Mouse (Mus musculus): ENCODE measurements at regions not wholly inside any gene's neighbourhood (a gene's known extent, or its start where the extent isn't known, plus 50 kb on each side); places are given as distances from the start of the nearest gene placed in this dataset.

GRCm38 (mm10) chr13:88459474-88460173, 361.6 kb upstream of the Edil3 start:
- WGBS: 78% methylated on average over 2 of the region's 2 CpGs
- Histone ChIP-seq H3K4me1 (ENCODE audit: insufficient read depth, low read length) (no peaks in the 10 kb centered on the region), H3K9me3 (ENCODE audit: low read length) (no peaks in the 10 kb centered on the region), H3K9ac (replicated peaks; ENCODE audit: low read length, poor library complexity, severe bottlenecking) (no peak overlapping the region), H3K27ac (ENCODE audit: low read depth, low read length) (no peak overlapping the region), H3K36me3 (ENCODE audit: insufficient read depth, low read length) (no peaks in the 10 kb centered on the region), H3K4me3 (ENCODE audit: low read depth, low read length) (no peak overlapping the region), H3K4me2 (ENCODE audit: low read depth, low read length, poor library complexity, severe bottlenecking) (no peak overlapping the region), H3K27me3 (ENCODE audit: insufficient read depth, low read length) (no peaks in the 10 kb centered on the region)
- DNase-seq (ENCODE audit: low spot score) (no peak), ATAC-seq (ENCODE audit: low FRiP score) (no peak)
- TF ChIP-seq CTCF (IDR thresholded peaks at IDR 0.05): no peak

GRCm38 (mm10) chr13:88490104-88490503, 331.2 kb upstream of the Edil3 start:
- no peak; the same call in 1 of the 2 replicates for ATAC-seq (ENCODE audit: low FRiP score)
- Histone ChIP-seq H3K9me3 (ENCODE audit: low read length) (no peaks in the 10 kb centered on the region), H3K4me1 (ENCODE audit: insufficient read depth, low read length) (no peaks in the 10 kb centered on the region), H3K9ac (replicated peaks; ENCODE audit: low read length, poor library complexity, severe bottlenecking) (no peak overlapping the region), H3K4me2 (ENCODE audit: low read depth, low read length, poor library complexity, severe bottlenecking) (no peak overlapping the region), H3K27ac (ENCODE audit: low read depth, low read length) (no peak overlapping the region), H3K4me3 (ENCODE audit: low read depth, low read length) (no peak overlapping the region), H3K36me3 (ENCODE audit: insufficient read depth, low read length) (no peaks in the 10 kb centered on the region), H3K27me3 (ENCODE audit: insufficient read depth, low read length) (no peaks in the 10 kb centered on the region)
- peak; percentile 10 for DNase-seq (ENCODE audit: low spot score)
- TF ChIP-seq CTCF (IDR thresholded peaks at IDR 0.05): no peak
- 80% methylated on average over 10 of the region's 10 CpGs for WGBS

GRCm38 (mm10) chr13:88510850-88511554, 310.3 kb upstream of the Edil3 start:
- WGBS: 88% methylated on average over 1 of the region's 1 CpGs
- DNase-seq (ENCODE audit: low spot score) (no peak), ATAC-seq (ENCODE audit: low FRiP score) (no peak)
- Histone ChIP-seq H3K4me1 (ENCODE audit: insufficient read depth, low read length) (no peaks in the 10 kb centered on the region), H3K36me3 (ENCODE audit: insufficient read depth, low read length) (no peaks in the 10 kb centered on the region), H3K9me3 (ENCODE audit: low read length) (no peaks in the 10 kb centered on the region), H3K4me3 (ENCODE audit: low read depth, low read length) (no peak overlapping the region), H3K27ac (ENCODE audit: low read depth, low read length) (no peak overlapping the region), H3K4me2 (ENCODE audit: low read depth, low read length, poor library complexity, severe bottlenecking) (no peak overlapping the region), H3K9ac (replicated peaks; ENCODE audit: low read length, poor library complexity, severe bottlenecking) (no peak overlapping the region), H3K27me3 (ENCODE audit: insufficient read depth, low read length) (no peaks in the 10 kb centered on the region)
- TF ChIP-seq CTCF (IDR thresholded peaks at IDR 0.05): no peak

GRCm38 (mm10) chr13:88534796-88535195, 286.5 kb upstream of the Edil3 start:
- Histone ChIP-seq H3K27ac (ENCODE audit: low read depth, low read length) (no peak overlapping the region), H3K9me3 (ENCODE audit: low read length) (no peaks in the 10 kb centered on the region), H3K4me2 (ENCODE audit: low read depth, low read length, poor library complexity, severe bottlenecking) (no peak overlapping the region), H3K9ac (replicated peaks; ENCODE audit: low read length, poor library complexity, severe bottlenecking) (no peak overlapping the region), H3K27me3 (ENCODE audit: insufficient read depth, low read length) (no peaks in the 10 kb centered on the region), H3K4me1 (ENCODE audit: insufficient read depth, low read length) (no peaks in the 10 kb centered on the region), H3K4me3 (ENCODE audit: low read depth, low read length) (no peak overlapping the region), H3K36me3 (ENCODE audit: insufficient read depth, low read length) (no peaks in the 10 kb centered on the region)
- no peak for TF ChIP-seq CTCF (IDR thresholded peaks at IDR 0.05)
- DNase-seq (ENCODE audit: low spot score): peak; percentile 26
- no peak for ATAC-seq (ENCODE audit: low FRiP score)

GRCm38 (mm10) chr13:88554504-88554903, 266.8 kb upstream of the Edil3 start:
- H3K27ac ChIP-seq (ENCODE audit: low read depth, low read length): no peak overlapping the region
- H3K9me3 ChIP-seq (ENCODE audit: low read length): no peaks in the 10 kb centered on the region
- H3K36me3 ChIP-seq (ENCODE audit: insufficient read depth, low read length): no peaks in the 10 kb centered on the region
- 68% methylated on average over 2 of the region's 2 CpGs for WGBS
- DNase-seq (ENCODE audit: low spot score) (peak; percentile 73), ATAC-seq (ENCODE audit: low FRiP score) (peak; percentile 41; the same call in 1 of the 2 replicates)
- H3K27me3 ChIP-seq (ENCODE audit: insufficient read depth, low read length): no peaks in the 10 kb centered on the region
- no peaks in the 10 kb centered on the region for H3K4me1 ChIP-seq (ENCODE audit: insufficient read depth, low read length)
- TF ChIP-seq CTCF (IDR thresholded peaks at IDR 0.05): no peak
- no peak overlapping the region for H3K4me3 ChIP-seq (ENCODE audit: low read depth, low read length)
- H3K4me2 ChIP-seq (ENCODE audit: low read depth, low read length, poor library complexity, severe bottlenecking): no peak overlapping the region
- H3K9ac ChIP-seq (replicated peaks; ENCODE audit: low read length, poor library complexity, severe bottlenecking): no peak overlapping the region

GRCm38 (mm10) chr13:88564978-88565377, 256.3 kb upstream of the Edil3 start:
- Histone ChIP-seq H3K9me3 (ENCODE audit: low read length) (no peaks in the 10 kb centered on the region), H3K9ac (replicated peaks; ENCODE audit: low read length, poor library complexity, severe bottlenecking) (no peak overlapping the region), H3K27me3 (ENCODE audit: insufficient read depth, low read length) (no peaks in the 10 kb centered on the region), H3K4me1 (ENCODE audit: insufficient read depth, low read length) (no peaks in the 10 kb centered on the region), H3K4me3 (ENCODE audit: low read depth, low read length) (no peak overlapping the region), H3K36me3 (ENCODE audit: insufficient read depth, low read length) (no peaks in the 10 kb centered on the region), H3K4me2 (ENCODE audit: low read depth, low read length, poor library complexity, severe bottlenecking) (no peak overlapping the region), H3K27ac (ENCODE audit: low read depth, low read length) (no peak overlapping the region)
- TF ChIP-seq CTCF (IDR thresholded peaks at IDR 0.05): no peak
- 63% methylated on average over 1 of the region's 1 CpGs for WGBS
- DNase-seq (ENCODE audit: low spot score) (no peak), ATAC-seq (ENCODE audit: low FRiP score) (no peak)
